8 mouse cellular contexts compared by ENCODE assay signal in the genomic region with DNA sequence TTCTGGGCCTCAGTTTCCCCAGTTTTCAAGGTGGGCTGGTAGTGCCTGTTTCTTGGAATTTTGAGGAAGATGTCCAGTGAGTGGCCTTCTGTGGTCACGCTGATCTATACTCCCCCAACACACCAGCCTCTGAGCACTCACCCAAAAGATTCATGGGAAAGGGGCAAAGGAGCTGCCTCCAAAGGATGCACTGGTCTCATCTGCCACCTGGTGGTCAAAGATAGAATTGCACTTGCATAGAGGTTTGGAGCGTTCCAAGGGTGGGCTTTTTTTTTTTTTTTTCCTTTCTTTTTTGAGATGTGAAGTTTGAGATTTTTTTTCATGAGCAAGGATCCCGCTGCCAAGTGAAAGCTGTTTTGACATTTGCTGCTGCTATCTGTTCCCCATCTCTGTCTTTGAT. TPM values are rescaled to one million over a fixed set of nuclear protein-coding genes. Genes with fewer than 3 reads are reported as not detected.
A peak's percentile ranks its signal among the peaks of the same experiment; 100 is the strongest.
DNase-seq lines count a peak whose midpoint lies in the region; ATAC-seq lines count a peak whose summit lies in the region.

No protein-coding gene starts in this region.

- ATAC-seq in megakaryocyte, adult 5-6 weeks (ENCODE audit: poor library complexity, severe bottlenecking): peak; percentile 72

- intact Hi-C loops in gastrocnemius, postnatal 14 days (cut with DNase I; ENCODE audit: low total_unique reads): loop anchor here (5.0 to 10.0 kb wide), 2 partner anchors 114 to 191 kb away; no protein-coding TSS in a partner anchor

- DNase-seq in CD4-positive, CD25-positive, alpha-beta regulatory T cell, adult 2 months (ENCODE audit: low read depth, low spot score): peak; percentile 82
- DNase-seq in MN1 (ENCODE audit: low spot score): peak; percentile 82
- DNase-seq in cerebellum, postnatal 10 days: peak; percentile 92 to 96
- peak; percentile 58 for DNase-seq in gastrocnemius, postnatal 14 days
- DNase-seq in kidney, postnatal 36 days: peak; percentile 73 to 83
- DNase-seq in right cerebral cortex, postnatal 25 days: peak; percentile 57
- DNase-seq in ovary, adult 18-20 months (ENCODE audit: low spot score): no peak

RNA-seq across cellular contexts. Expression of gene Slc2a6, which starts 10.8 kb away (rescaled TPM):
- total RNA-seq in gastrocnemius, postnatal 14 days (2021): under 1 TPM; 0.11 to 0.62 TPM
- total RNA-seq in megakaryocyte, adult 5-6 weeks (2015): 23.0 and 23.3 TPM in 2 replicates
- total RNA-seq in megakaryocyte, adult 5-6 weeks (2017): 39.1 and 40.0 TPM in 2 replicates

RNA-seq across cellular contexts. Expression of gene Cacfd1, which starts 28.9 kb away (rescaled TPM):
- total RNA-seq in gastrocnemius, postnatal 14 days (2021): 10 to 100 TPM; 21.2 to 21.4 TPM
- 11.9 and 14.9 TPM in 2 replicates for total RNA-seq in megakaryocyte, adult 5-6 weeks (2015)
- total RNA-seq in megakaryocyte, adult 5-6 weeks (2017): 4.7 and 7.5 TPM in 2 replicates

RNA-seq across cellular contexts. Expression of gene Mymk, which starts 33.4 kb away (rescaled TPM):
- 10 to 100 TPM; 30.5 to 36.4 TPM for total RNA-seq in gastrocnemius, postnatal 14 days (2021)
- total RNA-seq in megakaryocyte, adult 5-6 weeks (2015): not detected in 2 replicates
- total RNA-seq in megakaryocyte, adult 5-6 weeks (2017): not detected in 2 replicates

RNA-seq across cellular contexts. Expression of gene Adamtsl2, which starts 40.6 kb away (rescaled TPM):
- total RNA-seq in gastrocnemius, postnatal 14 days (2021): 10 to 100 TPM in 1 of 2 experiments, 1 to 10 TPM in 1; 6.3 to 10.5 TPM
- not detected in 2 replicates for total RNA-seq in megakaryocyte, adult 5-6 weeks (2015)
- not detected in 2 replicates for total RNA-seq in megakaryocyte, adult 5-6 weeks (2017)

Comparison
In these comparisons a context has a peak if more than half of its experiments do, and no peak if none do; other contexts are left out.
1. RNA of gene Slc2a6, which starts 10.8 kb away (total RNA-seq): 23.0 to 40.0 TPM in megakaryocyte, adult 5-6 weeks; 0.11 to 0.62 TPM in gastrocnemius, postnatal 14 days; every median in the first group is over 10 times any median in the second.
2. RNA of gene Mymk, which starts 33.4 kb away (total RNA-seq): 30.5 to 36.4 TPM in gastrocnemius, postnatal 14 days; not detected in megakaryocyte, adult 5-6 weeks; every median in the first group is over 10 times any median in the second.